Mouse (Mus musculus) ES-Bruce4 (cell line): Measurements from ENCODE around the gene Mest. TPM values are rescaled to one million over a fixed set of nuclear protein-coding genes. Genes with fewer than 3 reads are reported as not detected.

Source experiments
- H3K27ac ChIP-seq: 2 replicates; pipeline ENCODE4 v1.5.1; 2012; ENCODE audit warnings: low read length, inconsistent platforms; ENCODE audit not compliant: insufficient read depth
- H3K27me3 ChIP-seq: 2 replicates; pipeline ENCODE4 v1.6.1; 2012; ENCODE audit warnings: mild to moderate bottlenecking, low read length, inconsistent platforms; ENCODE audit not compliant: control insufficient read depth, poor library complexity, insufficient read depth, severe bottlenecking
- H3K36me3 ChIP-seq: 2 replicates; pipeline ENCODE4 v1.6.1; 2012; ENCODE audit warnings: inconsistent platforms, mild to moderate bottlenecking, low read length, moderate library complexity; ENCODE audit not compliant: control insufficient read depth, poor library complexity, insufficient read depth, severe bottlenecking
- H3K4me1 ChIP-seq: one replicate; pipeline ENCODE4 v1.8.1; 2011; ENCODE audit warnings: low read length; ENCODE audit not compliant: control insufficient read depth, insufficient read depth
- H3K4me3 ChIP-seq: 2 replicates; pipeline ENCODE4 v1.5.1; 2011; ENCODE audit warnings: low read depth, mild to moderate bottlenecking, low read length
- H3K9ac ChIP-seq: 2 replicates; pipeline ENCODE4 v1.6.1; 2012; ENCODE audit warnings: low read depth, mild to moderate bottlenecking, inconsistent platforms; ENCODE audit not compliant: poor library complexity, severe bottlenecking
- H3K9me3 ChIP-seq: replicated peaks from 2 replicates; pipeline ENCODE4 v1.6.1; 2012; ENCODE audit warnings: mild to moderate bottlenecking, low read length, inconsistent platforms; ENCODE audit not compliant: control insufficient read depth, poor library complexity, insufficient read depth, severe bottlenecking
- CTCF ChIP-seq: IDR thresholded peaks from one replicate; pipeline ENCODE4 v1.8.1; 2011; ENCODE audit warnings: low read depth, low read length
- EP300 ChIP-seq: IDR thresholded peaks from 2 replicates; pipeline ENCODE4 v1.6.1; 2011; ENCODE audit warnings: low read depth, low read length; ENCODE audit not compliant: insufficient read depth
- POLR2A ChIP-seq: IDR thresholded peaks from one replicate; pipeline ENCODE4 v1.8.1; 2011; ENCODE audit warnings: low read length; ENCODE audit not compliant: insufficient read depth
- polyA plus RNA-seq: library from polyadenylated mRNA; stranded (reverse); fragments of >200 nt; gene quantifications from 2 replicates; pipeline ENCODE4 v1.2.4, GENCODE M21; 2011; ENCODE audit warnings: low read depth; ENCODE audit not compliant: missing spikeins, insufficient read depth, insufficient read length

Gene Mest
- polyA plus RNA-seq, 1 experiment: 50.5 TPM

DNA sequence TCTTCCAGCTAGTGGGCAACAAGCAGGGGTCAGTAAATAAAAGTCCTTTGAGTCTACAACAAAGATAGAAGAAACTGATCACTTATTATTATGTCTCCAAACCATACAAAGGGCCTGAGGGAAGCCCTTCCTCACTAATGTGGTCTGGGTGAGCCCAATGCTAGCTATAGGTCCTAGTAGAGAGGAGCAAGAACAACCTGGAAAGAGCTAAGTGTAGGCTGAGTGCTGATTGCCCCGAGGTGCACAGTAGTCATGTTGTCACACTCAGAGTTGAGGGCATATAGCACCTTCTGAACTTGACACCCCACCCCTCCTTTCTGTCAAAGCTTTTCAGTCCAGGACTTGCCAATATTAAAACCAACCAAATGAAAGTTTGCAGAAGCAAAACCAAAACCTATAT, 26.5 kb downstream of the Mest start:
- no peak overlapping the region for H3K27ac ChIP-seq
- peaks cover 31% of the 10 kb centered on the region for H3K36me3 ChIP-seq
- no peak overlapping the region for H3K4me3 ChIP-seq
- H3K27me3 ChIP-seq: no peaks in the 10 kb centered on the region
- no peak overlapping the region for H3K9ac ChIP-seq
- TF ChIP-seq CTCF (no peak), EP300 (no peak), POLR2A (no peak)
- no peaks in the 10 kb centered on the region for H3K9me3 ChIP-seq
- H3K4me1 ChIP-seq: no peaks in the 10 kb centered on the region

- no peaks in the 10 kb centered on the region for H3K4me1 ChIP-seq
- H3K9me3 ChIP-seq: no peaks in the 10 kb centered on the region
- no peaks in the 10 kb centered on the region for H3K27me3 ChIP-seq
- peaks cover 31% of the 10 kb centered on the region for H3K36me3 ChIP-seq
- no peak overlapping the region for H3K27ac ChIP-seq
- no peak overlapping the region for H3K9ac ChIP-seq
- TF ChIP-seq POLR2A (no peak), CTCF (no peak), EP300 (no peak)
- H3K4me3 ChIP-seq: no peak overlapping the region
These were observed 27.1 kb downstream of the Mest start for GRCm38 (mm10) chr6:30750482-30750881.

- H3K36me3 ChIP-seq: peaks cover 25% of the 10 kb centered on the region
- no peaks in the 10 kb centered on the region for H3K4me1 ChIP-seq
- H3K27me3 ChIP-seq: no peaks in the 10 kb centered on the region
- H3K4me3 ChIP-seq: no peak overlapping the region
- H3K27ac ChIP-seq: no peak overlapping the region
- H3K9ac ChIP-seq: no peak overlapping the region
- H3K9me3 ChIP-seq: no peaks in the 10 kb centered on the region
- no peak for TF ChIP-seq EP300
- no peak for TF ChIP-seq CTCF
- no peak for TF ChIP-seq POLR2A
These were observed 27.9 kb downstream of the Mest start for GRCm38 (mm10) chr6:30751209-30751608.

Other genes starting within 250 kb of the Mest start
- gene Tmem209, start 213.8 kb upstream of the Mest start, polyA plus RNA-seq: 126 and 130 TPM in 2 replicates
- not detected in 2 replicates for gene Ssmem1, start 213.7 kb upstream of the Mest start, polyA plus RNA-seq
- gene Cpa2, start 182.0 kb upstream of the Mest start, polyA plus RNA-seq: 1.5 TPM in 1 of 2 replicates, not detected in the other
- not detected in 2 replicates for gene Cpa4, start 155.2 kb upstream of the Mest start, polyA plus RNA-seq
- not detected in 2 replicates for gene Cpa5, start 112.5 kb upstream of the Mest start, polyA plus RNA-seq
- not detected in 2 replicates for gene Cpa1, start 84.3 kb upstream of the Mest start, polyA plus RNA-seq
- gene Cep41, start 29.8 kb upstream of the Mest start, polyA plus RNA-seq: 4.9 and 8.1 TPM in 2 replicates
- gene Copg2, start 173.2 kb downstream of the Mest start, polyA plus RNA-seq: 81.8 and 82.1 TPM in 2 replicates
- 1.0 TPM in 1 of 2 replicates, not detected in the other for gene Tsga13, start 192.0 kb downstream of the Mest start, polyA plus RNA-seq
- not detected in 2 replicates for gene Klf14, start 235.5 kb downstream of the Mest start, polyA plus RNA-seq